Mouse (Mus musculus) megakaryocyte progenitor cell, adult 5-6 weeks (primary cell): ENCODE measurements around the gene Rtn4r. TPM values are rescaled to one million over a fixed set of nuclear protein-coding genes. Genes with fewer than 3 reads are reported as not detected.
A peak's percentile ranks its signal among the peaks of the same experiment; 100 is the strongest.

Experiments
- ATAC-seq: replicated peaks from 2 replicates; pipeline ENCODE4 v1.8.0; 2016; ENCODE audit warnings: mild to moderate bottlenecking, moderate TSS enrichment, inconsistent platforms; ENCODE audit not compliant: poor library complexity
- total RNA-seq, 2 experiments: library from RNA; stranded (forward) in 1 of 2; stranded (reverse) in 1 of 2; fragments of 157-497, 149-512 nt in 1 of 2; fragments of 200-1000 nt in 1 of 2; gene quantifications; 2 replicates each; pipeline versions ENCODE4 v1.2.3 to v1.2.4; 2015 to 2017

Rtn4r gene
- total RNA-seq, 2 experiments from 2014 or later = 2.2 to 8.3 TPM

GRCm38 (mm10) chr16:18124040-18124439, 3.4 kb upstream of the Rtn4r start:
- no peak for ATAC-seq

- no peak for ATAC-seq
Observed at GRCm38 (mm10) chr16:18124626-18125025, 2.8 kb upstream of the Rtn4r start.

- no peak for ATAC-seq
Observed at GRCm38 (mm10) chr16:18125131-18125530, 2.3 kb upstream of the Rtn4r start.

DNA sequence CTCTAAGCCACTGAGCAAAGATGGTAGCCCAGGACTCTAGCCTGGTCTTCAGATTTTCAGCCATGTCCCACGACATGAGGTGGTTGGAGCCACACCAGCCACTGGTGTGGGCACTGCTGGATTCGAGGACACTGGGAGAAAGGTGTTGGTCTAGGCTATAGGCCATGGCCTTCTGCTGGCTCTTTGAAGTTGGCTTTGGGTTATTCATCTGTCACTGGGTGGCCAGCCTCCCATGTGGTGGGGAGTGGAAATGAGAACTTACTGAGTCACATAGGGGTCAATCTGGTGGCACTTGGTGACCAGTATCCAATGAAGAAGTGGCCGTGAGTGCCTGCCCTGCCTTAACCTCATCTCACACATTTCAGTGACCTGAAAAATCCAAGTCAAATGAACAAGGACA, 1.2 kb upstream of the Rtn4r start:
- ATAC-seq = no peak

DNA sequence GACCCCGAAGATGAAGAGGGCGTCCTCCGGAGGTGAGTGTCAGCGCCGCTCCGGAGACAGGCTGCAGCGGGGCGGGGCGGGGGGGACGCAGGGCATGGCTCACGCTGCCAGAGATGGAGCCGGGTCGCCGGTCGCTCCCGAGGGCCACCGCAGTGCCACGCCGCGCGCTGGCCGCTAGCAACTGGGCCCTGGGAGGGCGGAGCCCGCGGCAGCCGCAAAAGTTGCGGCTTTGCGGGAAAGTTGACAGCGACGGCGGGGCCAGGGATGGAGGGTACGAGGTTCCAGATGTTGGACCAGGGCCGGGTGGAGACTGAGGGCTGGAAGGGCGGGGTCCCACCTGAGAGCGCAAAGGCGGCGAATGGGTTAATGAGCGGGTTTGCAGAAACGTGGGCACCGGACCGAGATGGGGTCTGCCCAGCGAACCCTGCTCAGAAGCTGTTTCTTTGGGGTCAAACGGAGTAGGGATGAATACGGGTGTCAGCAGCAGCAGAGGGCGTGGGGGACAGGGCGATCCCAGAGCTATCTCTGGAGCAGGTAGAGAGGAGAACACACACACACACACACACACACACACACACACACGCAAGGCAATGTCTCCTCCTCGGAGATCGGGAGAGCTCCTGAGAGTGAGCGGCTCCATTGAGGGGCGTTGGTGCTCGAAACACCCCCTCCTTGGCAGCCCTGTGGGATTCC, 575 bp downstream of the Rtn4r start:
- ATAC-seq = no peak

GRCm38 (mm10) chr16:18128564-18128935, 1.1 kb downstream of the Rtn4r start:
- ATAC-seq = no peak

DNA sequence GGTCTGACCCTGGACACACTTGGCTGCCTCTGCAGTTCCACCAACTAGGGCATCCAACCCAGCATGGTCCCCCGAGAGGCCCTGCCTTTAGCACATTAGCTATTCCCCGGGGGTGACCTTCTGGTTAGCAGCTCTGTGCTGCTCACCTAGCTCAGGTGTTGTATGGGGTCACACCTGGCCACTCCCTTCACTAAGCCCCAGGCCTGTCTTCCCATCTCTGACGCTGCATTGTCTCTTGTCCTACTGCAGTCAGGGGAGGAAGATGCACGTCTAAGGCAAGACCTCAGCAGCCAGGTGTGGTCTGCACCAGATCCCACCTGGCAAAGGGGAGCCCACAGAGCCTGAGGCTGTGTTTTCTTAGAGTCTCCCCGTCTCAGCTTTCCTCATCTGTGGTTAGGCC, 2.0 kb downstream of the Rtn4r start:
- no peak for ATAC-seq

- peak; percentile 60 for ATAC-seq
Observed at GRCm38 (mm10) chr16:18130288-18130687, 2.8 kb downstream of the Rtn4r start.

- ATAC-seq = no peak
Observed at GRCm38 (mm10) chr16:18130705-18131104, 3.3 kb downstream of the Rtn4r start.

GRCm38 (mm10) chr16:18131245-18131939, 4.0 kb downstream of the Rtn4r start:
- ATAC-seq = no peak

GRCm38 (mm10) chr16:18132026-18132425, 4.6 kb downstream of the Rtn4r start:
- no peak for ATAC-seq

- ATAC-seq = no peak
Observed at GRCm38 (mm10) chr16:18132575-18132974, 5.1 kb downstream of the Rtn4r start.

DNA sequence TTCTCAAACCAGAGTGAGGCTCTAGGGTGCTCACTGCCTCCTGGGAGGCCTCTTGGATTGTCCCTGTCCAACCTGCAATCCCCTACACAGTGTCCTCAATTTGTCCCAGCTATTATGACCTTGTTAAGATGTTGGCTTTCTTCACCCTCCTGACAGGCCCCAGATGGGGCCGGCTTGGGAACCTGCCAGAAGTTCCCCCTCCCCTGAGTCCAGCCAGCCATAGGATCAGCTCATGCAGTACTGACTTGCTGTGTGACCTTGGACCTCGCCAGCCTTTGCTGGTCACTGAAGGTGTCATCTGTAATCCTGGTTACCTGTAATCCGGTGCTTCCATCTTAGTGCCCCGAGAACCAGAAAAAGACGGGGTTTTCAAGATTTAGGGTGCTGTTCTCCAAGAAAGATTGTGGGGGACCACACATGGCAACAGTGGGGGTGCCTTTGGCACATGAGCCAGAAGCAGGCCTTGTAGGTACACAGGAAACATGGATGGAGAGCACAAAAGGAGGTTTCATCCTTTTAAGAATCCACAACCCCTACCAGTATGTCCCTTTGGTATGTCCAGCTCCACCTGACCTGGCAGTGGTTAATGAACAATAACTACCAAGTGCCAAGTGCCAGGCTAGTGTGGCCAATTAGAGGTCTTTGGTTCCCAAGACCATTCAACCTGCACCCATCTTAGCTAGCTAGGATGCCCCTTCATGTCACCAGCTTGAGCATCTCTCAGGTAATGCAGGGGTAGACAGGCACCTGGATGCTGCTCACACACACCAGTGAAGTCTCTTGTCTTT, 5.9 kb downstream of the Rtn4r start:
- ATAC-seq = no peak

- ATAC-seq = no peak
Observed at GRCm38 (mm10) chr16:18135196-18135595, 7.8 kb downstream of the Rtn4r start.

DNA sequence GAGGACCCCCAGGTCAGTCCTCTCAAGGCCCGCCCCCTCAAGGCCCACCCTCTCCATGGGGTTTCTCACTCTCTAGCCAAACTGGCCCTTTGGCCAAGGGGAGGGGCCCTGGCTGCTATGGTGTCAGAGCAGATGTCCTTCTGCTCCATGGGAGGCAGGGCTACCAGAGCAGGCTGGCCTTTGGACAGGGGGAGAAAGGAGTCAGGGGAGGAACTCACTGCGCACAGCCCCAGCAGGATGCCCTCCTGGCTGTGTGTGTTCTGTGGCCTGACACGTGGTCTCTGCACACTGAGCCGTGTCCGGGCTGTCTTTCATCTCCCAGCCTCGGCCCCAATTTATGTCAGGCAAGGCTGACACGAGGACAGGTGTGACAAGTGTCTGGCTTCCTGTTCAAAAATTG, 8.6 kb downstream of the Rtn4r start:
- ATAC-seq = no peak

DNA sequence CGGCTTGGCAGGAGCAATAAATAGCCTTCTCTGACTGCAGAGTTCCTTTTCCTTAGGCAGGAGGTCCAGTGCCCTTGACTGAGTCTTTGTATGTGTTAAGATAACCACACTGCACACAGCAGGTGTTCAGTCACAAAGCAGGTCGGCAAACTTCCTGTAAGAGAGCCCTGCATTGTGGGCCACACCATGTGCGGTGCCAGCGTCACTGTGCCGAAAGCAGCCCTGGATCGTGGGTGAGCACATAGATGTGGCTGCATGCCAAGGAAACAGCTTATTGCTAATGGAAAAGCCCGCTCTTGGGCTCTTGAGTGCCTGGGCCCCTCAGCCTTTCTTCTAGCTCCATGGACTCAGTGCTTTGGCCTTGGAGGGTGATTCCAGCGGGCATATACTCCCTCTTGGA, 16.8 kb downstream of the Rtn4r start:
- peak; percentile 59 for ATAC-seq

DNA sequence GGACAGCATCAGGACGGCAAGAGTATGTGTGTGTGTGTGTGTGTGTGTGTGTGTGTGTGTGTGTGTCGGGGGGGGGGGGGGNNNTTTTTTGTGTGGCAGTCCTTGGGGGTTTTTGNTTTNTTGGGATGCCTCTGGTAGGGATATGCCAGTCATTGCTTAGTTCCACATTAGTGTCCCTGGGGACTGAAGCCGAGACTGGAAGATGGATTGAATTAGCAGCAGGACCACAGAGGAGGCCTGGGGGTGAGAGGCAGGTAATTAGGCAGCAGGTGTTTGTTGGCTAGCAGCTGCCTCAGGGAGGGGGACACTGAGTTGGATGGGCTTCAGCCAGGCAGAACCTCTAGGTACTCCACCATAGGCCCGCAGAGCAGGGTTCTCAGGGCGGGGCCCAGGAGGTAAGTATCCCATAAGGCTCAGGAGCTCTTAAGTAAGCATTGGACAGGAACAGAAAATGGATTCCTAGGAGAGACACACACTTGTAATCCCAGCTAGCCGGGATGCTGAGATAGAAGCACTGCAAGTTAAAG, 18.0 kb downstream of the Rtn4r start:
- ATAC-seq = no peak

DNA sequence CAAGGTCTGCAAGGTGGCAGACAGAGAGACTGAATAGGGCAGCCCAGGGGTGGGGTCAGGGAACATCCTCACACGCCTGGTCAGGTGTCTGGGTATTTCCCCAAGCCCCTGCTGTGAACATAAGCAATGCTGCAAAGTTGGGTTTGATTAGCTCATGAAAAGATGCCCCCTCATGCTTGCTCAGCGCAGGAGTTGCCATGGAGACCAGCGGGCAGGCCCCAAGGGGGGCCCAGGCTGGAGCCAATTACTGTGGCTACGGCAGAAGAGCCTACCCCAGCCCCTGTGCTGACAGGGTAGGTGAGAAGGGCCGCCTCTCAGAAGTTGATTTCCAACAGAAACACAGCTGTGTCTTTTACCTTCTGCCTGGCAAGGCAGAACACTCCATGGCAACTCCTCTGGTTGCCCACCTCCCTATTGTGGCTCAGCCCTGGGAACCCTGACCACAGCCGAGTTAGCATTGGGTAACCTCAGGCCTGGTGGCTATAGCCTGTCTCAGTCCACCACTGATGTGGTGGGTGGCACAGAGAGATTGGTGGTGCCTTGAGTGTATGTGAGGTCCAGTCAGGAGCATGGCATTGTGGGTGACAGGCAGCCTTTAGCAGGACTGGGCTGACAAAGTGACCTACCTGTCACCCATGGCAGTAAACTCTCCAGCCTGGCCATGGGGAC, 20.9 kb downstream of the Rtn4r start:
- ATAC-seq = peak; percentile 38

DNA sequence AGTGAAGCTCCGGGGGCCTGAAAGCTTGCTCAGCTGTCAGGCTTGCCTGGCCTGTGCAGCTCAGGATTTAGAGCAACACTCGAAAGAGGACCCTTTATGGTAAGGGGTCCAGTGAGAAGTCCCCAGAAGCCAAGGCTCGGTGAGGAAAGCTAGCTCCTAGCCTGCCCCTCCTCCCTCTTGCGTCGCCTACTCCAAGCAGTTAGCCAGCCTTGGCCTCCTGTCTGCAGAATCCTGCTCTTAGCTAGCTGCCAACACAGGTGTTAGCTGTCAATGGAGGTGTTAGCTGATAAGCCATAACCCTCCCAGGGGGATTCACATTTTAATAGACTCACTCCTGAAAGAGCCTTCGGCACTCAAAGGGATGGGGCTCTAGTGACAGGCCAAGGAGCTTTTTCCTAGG, 21.8 kb downstream of the Rtn4r start:
- no peak for ATAC-seq

GRCm38 (mm10) chr16:18152189-18152588, 24.7 kb downstream of the Rtn4r start:
- ATAC-seq = no peak

- ATAC-seq = no peak
Observed at GRCm38 (mm10) chr16:18152769-18153445, 25.5 kb downstream of the Rtn4r start.
